Mouse (Mus musculus) midbrain, embryonic 10.5 days (tissue): ENCODE measurements at regions not wholly inside any gene's neighbourhood (a gene's known extent, or its start where the extent isn't known, plus 50 kb on each side); places are given as distances from the start of the nearest gene placed in this dataset.

Source experiments
- DNase-seq: peaks from one replicate; pipeline ENCODE4 v3.0.0-alpha.2; 2017; ENCODE audit warnings: low spot score
- H3K27ac ChIP-seq: fragments of 300-500 bp; sonication (generic); replicated peaks from 2 replicates; pipeline ENCODE4 v1.5.1; 2016; ENCODE audit warnings: mild to moderate bottlenecking
- H3K27me3 ChIP-seq: fragments of 300-500 bp; sonication (generic); 2 replicates; pipeline ENCODE4 v1.6.1; 2016; ENCODE audit warnings: low read depth, mild to moderate bottlenecking; ENCODE audit not compliant: poor library complexity, severe bottlenecking
- H3K36me3 ChIP-seq: fragments of 300-500 bp; sonication (generic); 2 replicates; pipeline ENCODE4 v1.6.1; 2016; ENCODE audit warnings: mild to moderate bottlenecking, moderate library complexity
- H3K4me1 ChIP-seq: fragments of 300-500 bp; sonication (generic); 2 replicates; pipeline ENCODE4 v1.6.1; 2016
- H3K4me3 ChIP-seq: fragments of 300-500 bp; sonication (generic); 2 replicates; pipeline ENCODE4 v1.5.1; 2016; ENCODE audit warnings: mild to moderate bottlenecking, moderate library complexity
- H3K9me3 ChIP-seq: fragments of 300-500 bp; sonication (generic); replicated peaks from 2 replicates; pipeline ENCODE4 v1.6.1; 2016; ENCODE audit warnings: mild to moderate bottlenecking
- WGBS: fragments of 180-500 bp; shearing (Covaris S2); methylation state at CpG from one replicate; pipeline ENCODE4 v1.1.7; 2016; 5-methylcytosine and 5-hydroxymethylcytosine counted together

DNA sequence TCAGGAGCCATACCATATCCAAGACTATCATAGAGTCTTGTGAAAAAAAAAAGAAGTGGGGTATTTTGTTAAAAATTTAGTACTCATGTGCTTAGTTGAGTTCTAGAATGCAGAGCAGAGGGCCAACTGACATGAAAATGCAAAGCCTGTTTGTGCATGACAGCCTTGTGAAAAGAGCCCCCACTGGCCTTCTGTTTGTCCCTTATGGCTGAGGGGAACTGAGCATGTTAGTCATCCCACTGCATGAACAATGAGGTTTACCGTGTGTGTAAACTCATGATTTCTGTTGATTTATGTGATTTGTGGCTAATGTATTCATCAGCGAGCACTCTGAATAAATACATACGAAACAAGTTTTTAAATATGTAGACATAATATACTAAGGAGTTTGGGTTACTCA is 266.1 kb upstream of the Nox3 start:
- H3K27ac ChIP-seq, result no peak overlapping the region
- no peaks in the 10 kb centered on the region for H3K9me3 ChIP-seq
- H3K4me3 ChIP-seq, result no peak overlapping the region
- H3K36me3 ChIP-seq, result no peaks in the 10 kb centered on the region
- 84% methylated on average over 3 of the region's 3 CpGs for WGBS
- DNase-seq, result no peak
- H3K4me1 ChIP-seq, result no peaks in the 10 kb centered on the region
- H3K27me3 ChIP-seq, result no peaks in the 10 kb centered on the region

GRCm38 (mm10) chr17:3946540-3946939 is 250.5 kb upstream of the Nox3 start:
- 86% methylated on average over 3 of the region's 3 CpGs for WGBS
- Histone ChIP-seq H3K4me1 (no peaks in the 10 kb centered on the region), H3K36me3 (no peaks in the 10 kb centered on the region), H3K4me3 (no peak overlapping the region), H3K27me3 (no peaks in the 10 kb centered on the region), H3K9me3 (no peaks in the 10 kb centered on the region), H3K27ac (no peak overlapping the region)
- DNase-seq, result no peak

DNA sequence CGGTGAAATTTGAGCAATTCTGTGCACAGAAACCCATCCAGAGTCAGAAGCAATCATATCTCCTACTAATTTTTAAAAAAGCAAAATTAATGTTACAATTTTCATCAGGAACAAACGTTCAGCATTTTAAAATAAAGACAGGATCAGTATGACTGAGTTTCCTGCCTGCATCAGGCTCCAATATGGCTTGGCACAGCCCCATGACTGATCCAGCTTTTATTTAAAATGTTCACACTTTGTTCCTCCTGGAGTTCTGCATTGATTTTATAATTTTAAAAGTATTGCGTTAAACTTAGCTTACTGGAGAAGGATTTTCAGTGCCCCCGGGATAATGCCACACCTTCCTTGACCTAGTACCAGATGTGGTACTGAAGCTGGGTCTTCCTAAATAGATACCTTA is 240.3 kb upstream of the Nox3 start:
- WGBS, result 85% methylated on average over 4 of the region's 4 CpGs
- H3K36me3 ChIP-seq, result no peaks in the 10 kb centered on the region
- no peaks in the 10 kb centered on the region for H3K27me3 ChIP-seq

DNA sequence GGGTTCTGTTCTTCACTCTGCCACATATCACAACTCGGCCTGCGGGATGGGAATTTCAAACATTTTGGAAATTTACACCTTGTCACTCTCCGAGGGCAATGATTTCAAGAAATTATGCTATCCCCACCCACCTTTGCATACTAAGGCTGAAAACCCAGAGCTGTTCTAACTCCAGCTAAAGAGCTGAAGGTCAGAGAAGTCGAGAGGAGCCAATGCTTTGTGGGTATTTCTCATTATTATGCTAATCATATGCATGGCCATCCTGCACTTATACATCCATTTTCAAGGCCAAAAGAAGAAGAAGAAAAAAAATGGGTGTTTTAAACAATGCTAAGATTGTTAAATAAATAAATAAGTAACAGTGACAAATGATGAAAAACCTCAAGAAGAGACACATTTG is 237.1 kb upstream of the Nox3 start:
- 69% methylated on average over 4 of the region's 4 CpGs for whole genome bisulfite sequencing
- H3K36me3 ChIP-seq, result no peaks in the 10 kb centered on the region
- no peak for DNase-seq
- no peak overlapping the region for H3K27ac ChIP-seq
- H3K4me3 ChIP-seq, result no peak overlapping the region
- peaks cover 7% of the 10 kb centered on the region for H3K4me1 ChIP-seq
- no peaks in the 10 kb centered on the region for H3K9me3 ChIP-seq
- no peaks in the 10 kb centered on the region for H3K27me3 ChIP-seq

More for the DNA sequence above, 240.3 kb upstream of the Nox3 start:
- Histone ChIP-seq H3K4me1 (peaks cover 7% of the 10 kb centered on the region), H3K4me3 (no peak overlapping the region), H3K9me3 (no peaks in the 10 kb centered on the region), H3K27ac (no peak overlapping the region)
- no peak for DNase-seq

GRCm38 (mm10) chr17:3932071-3932470 is 236.0 kb upstream of the Nox3 start:
- DNase-seq, result no peak
- 84% methylated on average over 5 of the region's 5 CpGs for WGBS

GRCm38 (mm10) chr17:3927106-3927505 is 231.0 kb upstream of the Nox3 start:
- H3K27ac ChIP-seq, result no peak overlapping the region
- no peak overlapping the region for H3K4me3 ChIP-seq
- DNase-seq, result no peak
- H3K9me3 ChIP-seq, result no peaks in the 10 kb centered on the region
- no peaks in the 10 kb centered on the region for H3K4me1 ChIP-seq
- 96% methylated on average over 4 of the region's 4 CpGs for WGBS
- H3K27me3 ChIP-seq, result no peaks in the 10 kb centered on the region
- H3K36me3 ChIP-seq, result no peaks in the 10 kb centered on the region

More at GRCm38 (mm10) chr17:3932071-3932470, 236.0 kb upstream of the Nox3 start:
- H3K9me3 ChIP-seq, result no peaks in the 10 kb centered on the region
- H3K36me3 ChIP-seq, result no peaks in the 10 kb centered on the region
- H3K4me3 ChIP-seq, result no peak overlapping the region
- peaks cover 7% of the 10 kb centered on the region for H3K4me1 ChIP-seq
- no peaks in the 10 kb centered on the region for H3K27me3 ChIP-seq
- H3K27ac ChIP-seq, result no peak overlapping the region

GRCm38 (mm10) chr17:3920282-3920681 is 224.2 kb upstream of the Nox3 start:
- Histone ChIP-seq H3K27ac (no peak overlapping the region), H3K36me3 (no peaks in the 10 kb centered on the region), H3K9me3 (no peaks in the 10 kb centered on the region), H3K4me3 (no peak overlapping the region), H3K27me3 (no peaks in the 10 kb centered on the region), H3K4me1 (no peaks in the 10 kb centered on the region)
- DNase-seq, result no peak

DNA sequence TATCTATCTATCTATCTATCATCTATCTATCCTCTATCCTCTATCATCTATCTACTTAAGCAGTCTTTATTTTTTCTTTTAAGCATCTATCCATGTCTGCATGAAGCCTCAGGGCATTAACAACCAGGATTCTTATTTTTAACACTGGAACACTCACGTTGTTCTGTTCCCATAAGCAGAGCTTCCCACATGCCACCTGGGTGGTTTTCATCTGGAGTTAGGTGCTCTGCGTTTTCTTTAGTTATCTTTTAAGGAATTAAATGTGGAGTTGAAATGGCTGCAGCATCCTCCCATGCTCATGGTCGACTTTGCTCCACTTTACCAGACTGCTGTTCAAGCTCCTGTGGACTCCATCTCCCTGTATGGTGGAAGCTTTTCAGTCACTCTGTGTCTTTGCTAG is 196.8 kb upstream of the Nox3 start:
- Histone ChIP-seq H3K36me3 (no peaks in the 10 kb centered on the region), H3K4me1 (no peaks in the 10 kb centered on the region), H3K27ac (no peak overlapping the region), H3K9me3 (no peaks in the 10 kb centered on the region), H3K4me3 (no peak overlapping the region), H3K27me3 (no peaks in the 10 kb centered on the region)
- DNase-seq, result no peak
- 83% methylated on average over 3 of the region's 3 CpGs for WGBS

DNA sequence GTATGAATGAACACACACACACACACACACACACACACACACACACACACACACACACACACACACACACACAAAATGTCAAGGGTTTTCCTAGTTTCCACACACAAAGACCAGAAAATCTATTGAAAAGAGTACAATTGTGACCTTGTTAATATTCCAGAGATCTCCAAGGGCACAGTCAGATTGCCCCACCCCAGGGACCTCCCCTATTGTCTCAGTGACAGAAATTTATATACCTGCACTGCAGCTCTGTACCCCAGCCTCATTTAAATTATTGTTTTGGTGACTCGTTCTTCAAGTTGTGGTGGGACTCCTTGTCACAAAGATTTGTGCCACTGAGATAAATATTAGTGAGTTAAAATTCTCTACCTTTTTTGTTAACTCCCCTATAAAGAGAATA is 187.1 kb upstream of the Nox3 start:
- Histone ChIP-seq H3K27me3 (no peaks in the 10 kb centered on the region), H3K4me1 (no peaks in the 10 kb centered on the region), H3K9me3 (no peaks in the 10 kb centered on the region), H3K36me3 (no peaks in the 10 kb centered on the region), H3K27ac (no peak overlapping the region), H3K4me3 (no peak overlapping the region)
- no peak for DNase-seq
- WGBS, result 73% methylated on average over 1 of the region's 1 CpGs

DNA sequence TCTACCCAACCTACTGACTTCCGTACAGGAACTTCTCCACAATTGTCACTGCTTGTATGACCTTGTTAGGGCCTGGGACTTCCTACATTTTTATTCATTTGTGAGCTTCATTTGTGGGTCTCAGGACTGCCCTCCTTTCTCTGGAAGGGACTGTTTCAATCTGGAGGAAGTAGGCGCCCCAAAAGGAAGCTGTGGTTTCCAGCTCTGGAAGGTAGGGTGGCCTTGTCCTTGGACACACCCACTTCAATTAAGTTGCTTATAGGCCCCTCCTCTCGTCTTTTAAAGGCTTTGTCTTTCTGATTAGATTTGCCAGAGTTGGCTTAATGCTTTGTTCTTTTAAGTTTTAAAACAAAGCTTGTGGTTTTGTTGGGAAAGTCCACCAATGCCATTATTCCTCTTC is 183.0 kb upstream of the Nox3 start:
- H3K27me3 ChIP-seq, result no peaks in the 10 kb centered on the region
- no peaks in the 10 kb centered on the region for H3K9me3 ChIP-seq
- no peak overlapping the region for H3K27ac ChIP-seq
- no peak overlapping the region for H3K4me3 ChIP-seq
- no peaks in the 10 kb centered on the region for H3K36me3 ChIP-seq
- H3K4me1 ChIP-seq, result no peaks in the 10 kb centered on the region
- 70% methylated on average over 3 of the region's 3 CpGs for WGBS
- DNase-seq, result no peak

GRCm38 (mm10) chr17:3869459-3870194 is 173.6 kb upstream of the Nox3 start:
- H3K9me3 ChIP-seq, result no peaks in the 10 kb centered on the region
- H3K27me3 ChIP-seq, result no peaks in the 10 kb centered on the region
- no peak overlapping the region for H3K27ac ChIP-seq
- no peaks in the 10 kb centered on the region for H3K36me3 ChIP-seq
- no peak for DNase-seq
- H3K4me3 ChIP-seq, result no peak overlapping the region
- H3K4me1 ChIP-seq, result no peaks in the 10 kb centered on the region
- WGBS, result 64% methylated on average over 4 of the region's 4 CpGs

- H3K4me1 ChIP-seq, result no peaks in the 10 kb centered on the region
- no peak for DNase-seq
- WGBS, result 23% methylated on average over 2 of the region's 2 CpGs
- H3K4me3 ChIP-seq, result no peak overlapping the region
- H3K27me3 ChIP-seq, result no peaks in the 10 kb centered on the region
- no peaks in the 10 kb centered on the region for H3K9me3 ChIP-seq
- H3K36me3 ChIP-seq, result no peaks in the 10 kb centered on the region
- H3K27ac ChIP-seq, result no peak overlapping the region
Observed at GRCm38 (mm10) chr17:3862384-3862783, 166.3 kb upstream of the Nox3 start.

GRCm38 (mm10) chr17:3836386-3836785 is 140.3 kb upstream of the Nox3 start:
- WGBS, result 74% methylated on average over 4 of the region's 4 CpGs
- DNase-seq, result no peak
- H3K27me3 ChIP-seq, result no peaks in the 10 kb centered on the region
- no peak overlapping the region for H3K27ac ChIP-seq
- no peak overlapping the region for H3K4me3 ChIP-seq
- no peaks in the 10 kb centered on the region for H3K4me1 ChIP-seq
- no peaks in the 10 kb centered on the region for H3K9me3 ChIP-seq
- H3K36me3 ChIP-seq, result no peaks in the 10 kb centered on the region

DNA sequence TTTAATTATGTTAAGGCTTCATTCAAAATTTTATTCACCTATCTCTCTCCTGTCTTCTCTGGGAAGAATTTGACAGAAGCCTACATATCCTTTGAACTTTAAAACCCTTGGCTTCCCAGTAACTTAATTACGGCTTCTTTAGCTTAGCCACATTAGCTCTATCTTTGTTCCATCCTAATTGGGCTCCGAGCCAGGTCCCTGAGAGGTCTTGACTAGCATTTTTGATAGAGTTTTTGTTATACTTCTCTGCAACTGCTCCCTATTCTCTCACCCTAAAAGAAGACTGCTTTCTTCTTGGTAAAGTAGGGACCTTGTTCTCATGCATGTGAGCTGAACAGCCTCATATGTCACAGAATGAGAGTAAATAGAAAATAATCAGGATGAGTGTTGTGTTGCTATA is 115.1 kb upstream of the Nox3 start:
- Histone ChIP-seq H3K9me3 (no peaks in the 10 kb centered on the region), H3K4me3 (no peak overlapping the region), H3K27ac (no peak overlapping the region), H3K36me3 (no peaks in the 10 kb centered on the region), H3K27me3 (no peaks in the 10 kb centered on the region), H3K4me1 (no peaks in the 10 kb centered on the region)
- no peak for DNase-seq
- 56% methylated on average over 2 of the region's 2 CpGs for whole genome bisulfite sequencing
